Comparison of ENCODE assay signal across 10 mouse cellular contexts in genomic region chr5:14092262-14092776, GRCm38 (mm10).
DNase-seq lines count a peak whose midpoint lies in the region; ATAC-seq and TF ChIP-seq lines count a peak whose summit lies in the region.
"Had no signal": no experiment of that assay in that cellular context is flagged by ENCODE, and none has a peak within 500 bp of the region (broad histone marks: within the 10 kb centered on the region; RNA-seq: fewer than 3 reads in every experiment).

No protein-coding gene starts in this region.

- TF ChIP-seq CTCF in lung, embryonic 14.5 days (IDR thresholded peaks at IDR 0.05; ENCODE audit: low read depth), result no peak
- TF ChIP-seq CTCF in midbrain, postnatal 0 days (IDR thresholded peaks at IDR 0.05), result no peak

- H3K4me3 ChIP-seq in lung, embryonic 14.5 days (ENCODE audit: low read depth, low read length), result no peak overlapping the region
- H3K4me3 ChIP-seq in embryonic facial prominence, embryonic 15.5 days (replicated peaks), result peak overlapping the region; percentile 10; the same call in 1 of the 2 replicates
- no peak overlapping the region for H3K4me3 ChIP-seq in midbrain, postnatal 0 days (ENCODE audit: low read depth, low read length)

- no peaks in the 10 kb centered on the region for H3K4me1 ChIP-seq in lung, embryonic 14.5 days (ENCODE audit: insufficient read depth)
- peaks cover 8% of the 10 kb centered on the region for H3K4me1 ChIP-seq in embryonic facial prominence, embryonic 15.5 days
- no peaks in the 10 kb centered on the region for H3K4me1 ChIP-seq in midbrain, postnatal 0 days (ENCODE audit: insufficient read depth, low read length)

- no peak overlapping the region for H3K27ac ChIP-seq in lung, embryonic 14.5 days (ENCODE audit: low read depth)
- H3K27ac ChIP-seq in embryonic facial prominence, embryonic 15.5 days (replicated peaks), result no peak overlapping the region
- H3K27ac ChIP-seq in midbrain, postnatal 0 days (ENCODE audit: low read depth, low read length), result no peak overlapping the region

- no peaks in the 10 kb centered on the region for H3K27me3 ChIP-seq in lung, embryonic 14.5 days (ENCODE audit: insufficient read depth, low read length)
- H3K27me3 ChIP-seq in embryonic facial prominence, embryonic 15.5 days, result no peaks in the 10 kb centered on the region
- H3K27me3 ChIP-seq in midbrain, postnatal 0 days (ENCODE audit: insufficient read depth, low read length), result no peaks in the 10 kb centered on the region

- H3K9ac ChIP-seq in lung, embryonic 14.5 days, result no peak overlapping the region; the same call in 1 of the 2 replicates
- no peak overlapping the region for H3K9ac ChIP-seq in embryonic facial prominence, embryonic 15.5 days
- H3K9ac ChIP-seq in midbrain, postnatal 0 days (replicated peaks; ENCODE audit: low read length, poor library complexity, severe bottlenecking), result no peak overlapping the region

- peak overlapping the region; percentile 39 for H3K4me2 ChIP-seq in lung, embryonic 14.5 days
- peak overlapping the region; percentile 40 for H3K4me2 ChIP-seq in embryonic facial prominence, embryonic 15.5 days (replicated peaks)
- peak overlapping the region; percentile 33 for H3K4me2 ChIP-seq in midbrain, postnatal 0 days (ENCODE audit: low read depth, low read length, poor library complexity, severe bottlenecking)

- peak; percentile 55 for DNase-seq in heart, adult 11 months
- no peak for DNase-seq in heart, adult 18-20 months
- DNase-seq in lung, embryonic 14.5 days, result peak; percentile 5
- DNase-seq in lung, postnatal 14 days, result no peak
- no peak for DNase-seq in midbrain, postnatal 0 days (ENCODE audit: low spot score)
- DNase-seq: adrenal gland, postnatal 25 days; liver had no signal

- no peaks in the 10 kb centered on the region for H3K9me3 ChIP-seq in lung, embryonic 14.5 days (ENCODE audit: low read depth, low read length)
- H3K9me3 ChIP-seq in embryonic facial prominence, embryonic 15.5 days (replicated peaks), result no peaks in the 10 kb centered on the region
- no peaks in the 10 kb centered on the region for H3K9me3 ChIP-seq in midbrain, postnatal 0 days (ENCODE audit: low read length)

- ATAC-seq in lung, embryonic 14.5 days (ENCODE audit: insufficient read depth), result no peak
- peak; percentile 15; the same call in 1 of the 2 replicates for ATAC-seq in embryonic facial prominence, embryonic 15.5 days (ENCODE audit: insufficient number of reproducible peaks, low FRiP score, low TSS enrichment, low read depth)
- no peak for ATAC-seq in midbrain, postnatal 0 days (ENCODE audit: low FRiP score)
- ATAC-seq in inflammation-experienced regulatory T-cells, adult 6 months, result no peak
- no peak for ATAC-seq in granulocyte monocyte progenitor cell, adult 5-6 weeks (replicated peaks; ENCODE audit: poor library complexity, severe bottlenecking)

- no peaks in the 10 kb centered on the region for H3K36me3 ChIP-seq in lung, embryonic 14.5 days (ENCODE audit: insufficient read depth)
- H3K36me3 ChIP-seq in embryonic facial prominence, embryonic 15.5 days, result no peaks in the 10 kb centered on the region
- H3K36me3 ChIP-seq in midbrain, postnatal 0 days (ENCODE audit: insufficient read depth, low read length), result no peaks in the 10 kb centered on the region

- WGBS in lung, embryonic 14.5 days, result 38% methylated on average over 14 of the region's 14 CpGs
- WGBS in embryonic facial prominence, embryonic 15.5 days, result 27% methylated on average over 14 of the region's 14 CpGs
- 57% methylated on average over 14 of the region's 14 CpGs for WGBS in midbrain, postnatal 0 days

Comparison
In these comparisons a context has a peak if more than half of its experiments do, and no peak if none do; other contexts are left out.
1. DNase-seq: peak in heart, adult 11 months (single experiment) and lung, embryonic 14.5 days (single experiment); none in heart, adult 18-20 months (0 of 2), lung, postnatal 14 days (single experiment) and midbrain, postnatal 0 days (single experiment).
2. Peak in every context shown above with its lines, with median percentiles within 50 percentile points of each other: H3K4me2 ChIP-seq.